Mouse (Mus musculus) hindbrain, postnatal 0 days (tissue): ENCODE results near the gene H2-Aa. TPM values are rescaled to one million over a fixed set of nuclear protein-coding genes. Genes with fewer than 3 reads are reported as not detected.
"Not testable (repeated sequence)": the region's sequence is repeated elsewhere in the genome, so short reads cannot be mapped to it uniquely, and the experiment has no call there.

Source experiments
- ATAC-seq: fragments of 200-750 bp; cut with Nextera tagmentation; 2 replicates; pipeline ENCODE4 v1.8.0; 2017; ENCODE audit warnings: mild to moderate bottlenecking, moderate TSS enrichment, moderate library complexity
- DNase-seq: peaks from one replicate; pipeline ENCODE4 v3.0.0-alpha.2; 2015; ENCODE audit warnings: low spot score
- H3K27ac ChIP-seq: fragments of 300-500 bp; sonication (generic); 2 replicates; pipeline ENCODE4 v1.5.1; 2014; ENCODE audit warnings: mild to moderate bottlenecking
- H3K27me3 ChIP-seq: fragments of 300-500 bp; sonication (generic); 2 replicates; pipeline ENCODE4 v1.6.1; 2014; ENCODE audit warnings: low read length, mixed read lengths; ENCODE audit not compliant: insufficient read depth
- H3K36me3 ChIP-seq: fragments of 300-500 bp; sonication (generic); 2 replicates; pipeline ENCODE4 v1.6.1; 2014; ENCODE audit warnings: low read length, mixed read lengths; ENCODE audit not compliant: insufficient read depth
- H3K4me1 ChIP-seq: fragments of 300-500 bp; sonication (generic); 2 replicates; pipeline ENCODE4 v1.6.1; 2014; ENCODE audit warnings: antibody characterized with exemption, low read length, mixed read lengths; ENCODE audit not compliant: insufficient read depth
- H3K4me2 ChIP-seq: fragments of 300-500 bp; sonication (generic); 2 replicates; pipeline ENCODE4 v1.6.1; 2014; ENCODE audit warnings: low read depth, mild to moderate bottlenecking, low read length, moderate library complexity, mixed read lengths
- H3K4me3 ChIP-seq: fragments of 300-500 bp; sonication (generic); 2 replicates; pipeline ENCODE4 v1.5.1; 2014; ENCODE audit warnings: low read length
- H3K9ac ChIP-seq: fragments of 300-500 bp; sonication (generic); replicated peaks from 2 replicates; pipeline ENCODE4 v1.6.1; 2014; ENCODE audit warnings: mild to moderate bottlenecking, low read length, moderate library complexity, mixed read lengths
- H3K9me3 ChIP-seq: fragments of 300-500 bp; sonication (generic); 2 replicates; pipeline ENCODE4 v1.6.1; 2016; ENCODE audit warnings: low read length, mixed read lengths
- CTCF ChIP-seq: IDR thresholded peaks from 2 replicates; pipeline ENCODE4 v1.5.1; 2016; ENCODE audit warnings: antibody characterized with exemption, control low read depth, low read depth
- WGBS: fragments of 180-500 bp; shearing (Covaris S2); extraction: QIAGEN DNeasy Blood & Tissue Kit; methylation state at CpG from one replicate; pipeline ENCODE4 v1.1.7; 2014; 5-methylcytosine and 5-hydroxymethylcytosine counted together
- polyA plus RNA-seq: library from polyadenylated mRNA; unstranded; fragments of >200 nt; fragmentation: Nextera tagmentation; extraction: Ambion mirVana; gene quantifications from 2 replicates; pipeline ENCODE4 v1.2.1, GENCODE M21; 2015
- total RNA-seq: library from RNA; depleted of rRNA; stranded (reverse); fragments of >200 nt; gene quantifications from 2 replicates; pipeline ENCODE4 v1.2.3, GENCODE M21; 2014

H2-Aa gene
- total and polyA plus RNA-seq, 2 experiments from 2014 or later = 1.3 to 1.4 TPM

DNA sequence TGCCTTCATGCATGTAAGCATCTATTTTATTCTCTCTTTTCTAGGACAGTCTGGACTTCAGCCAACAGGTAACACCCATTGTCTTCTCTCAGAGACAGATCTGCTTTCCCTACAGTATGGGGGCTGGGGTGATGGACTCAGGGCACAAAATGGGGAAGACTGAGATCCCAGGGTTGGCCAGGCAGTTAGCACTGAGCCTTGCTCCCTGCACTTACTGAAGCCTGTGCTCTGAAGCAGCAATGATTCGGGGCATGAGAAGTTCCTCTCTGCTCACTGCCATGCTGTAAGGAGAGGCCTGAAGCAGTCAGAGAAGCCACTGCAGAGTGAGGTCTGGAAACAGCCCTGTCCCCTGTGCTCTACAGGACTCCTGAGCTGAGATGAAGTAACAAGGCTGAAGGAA lies 27.9 kb upstream of the H2-Aa start:
- H3K4me3 ChIP-seq = no peak overlapping the region
- WGBS = 58% methylated on average over 1 of the region's 1 CpGs
- H3K4me1 ChIP-seq = no peaks in the 10 kb centered on the region
- no peak overlapping the region for H3K4me2 ChIP-seq
- H3K9ac ChIP-seq = no peak overlapping the region
- H3K27ac ChIP-seq = no peak overlapping the region
- DNase-seq = no peak
- no peaks in the 10 kb centered on the region for H3K9me3 ChIP-seq
- no peaks in the 10 kb centered on the region for H3K36me3 ChIP-seq
- ATAC-seq = no peak
- no peak for TF ChIP-seq CTCF
- H3K27me3 ChIP-seq = no peaks in the 10 kb centered on the region

- H3K9ac ChIP-seq = no peak overlapping the region
- DNase-seq (no peak), ATAC-seq (no peak)
- peaks cover 1% of the 10 kb centered on the region; the same call in 1 of the 2 replicates for H3K4me1 ChIP-seq
- no peak overlapping the region for H3K4me3 ChIP-seq
- no peaks in the 10 kb centered on the region for H3K36me3 ChIP-seq
- TF ChIP-seq CTCF = no peak
- H3K27ac ChIP-seq = no peak overlapping the region
- no peak overlapping the region for H3K4me2 ChIP-seq
- H3K9me3 ChIP-seq = no peaks in the 10 kb centered on the region
- 65% methylated on average over 9 of the region's 9 CpGs for WGBS
- H3K27me3 ChIP-seq = no peaks in the 10 kb centered on the region
These were observed 26.7 kb upstream of the H2-Aa start for GRCm38 (mm10) chr17:34314286-34314685.

GRCm38 (mm10) chr17:34313393-34313792 lies 25.8 kb upstream of the H2-Aa start:
- H3K4me3 ChIP-seq = no peak overlapping the region
- peak; percentile 93 for TF ChIP-seq CTCF
- H3K27ac ChIP-seq = no peak overlapping the region
- H3K27me3 ChIP-seq = no peaks in the 10 kb centered on the region
- H3K4me2 ChIP-seq = no peak overlapping the region
- ATAC-seq (peak; percentile 78), DNase-seq (peak; percentile 84)
- 33% methylated on average over 3 of the region's 3 CpGs for WGBS
- H3K4me1 ChIP-seq = peaks cover 4% of the 10 kb centered on the region; the same call in 1 of the 2 replicates
- no peaks in the 10 kb centered on the region for H3K9me3 ChIP-seq
- no peak overlapping the region for H3K9ac ChIP-seq
- H3K36me3 ChIP-seq = no peaks in the 10 kb centered on the region

- Histone ChIP-seq H3K9me3 (no peaks in the 10 kb centered on the region), H3K9ac (no peak overlapping the region), H3K27me3 (no peaks in the 10 kb centered on the region), H3K36me3 (no peaks in the 10 kb centered on the region), H3K4me1 (peaks cover 4% of the 10 kb centered on the region; the same call in 1 of the 2 replicates), H3K4me2 (no peak overlapping the region), H3K27ac (no peak overlapping the region), H3K4me3 (no peak overlapping the region)
- no peak for DNase-seq
- ATAC-seq = no peak
- TF ChIP-seq CTCF = no peak
- WGBS = 88% methylated on average over 1 of the region's 1 CpGs
These were observed 24.6 kb upstream of the H2-Aa start for GRCm38 (mm10) chr17:34312185-34312584.

- H3K9me3 ChIP-seq, H3K4me3 ChIP-seq, ATAC-seq, H3K4me1 ChIP-seq, H3K9ac ChIP-seq, H3K4me2 ChIP-seq, H3K36me3 ChIP-seq, H3K27ac ChIP-seq, H3K27me3 ChIP-seq, DNase-seq: not testable (repeated sequence)
- 89% methylated on average over 3 of the region's 3 CpGs for WGBS
These were observed 22.9 kb upstream of the H2-Aa start for GRCm38 (mm10) chr17:34310526-34310925.

GRCm38 (mm10) chr17:34309683-34310385 lies 22.2 kb upstream of the H2-Aa start:
- H3K9me3 ChIP-seq = no peaks in the 10 kb centered on the region
- H3K9ac ChIP-seq = peak overlapping the region; percentile 63
- peak; percentile 74 for DNase-seq
- peaks cover 4% of the 10 kb centered on the region; the same call in 1 of the 2 replicates for H3K4me1 ChIP-seq
- no peaks in the 10 kb centered on the region for H3K36me3 ChIP-seq
- H3K27me3 ChIP-seq = no peaks in the 10 kb centered on the region
- 27% methylated on average over 38 of the region's 38 CpGs for WGBS
- H3K27ac ChIP-seq = peak overlapping the region; percentile 45; the same call in 1 of the 2 replicates
- H3K4me2 ChIP-seq = peak overlapping the region; percentile 74
- no peak for TF ChIP-seq CTCF
- H3K4me3 ChIP-seq = peak overlapping the region; percentile 52
- peak; percentile 76 for ATAC-seq

- H3K27ac ChIP-seq = peak overlapping the region; percentile 41; the same call in 1 of the 2 replicates
- H3K9ac ChIP-seq = peak overlapping the region; percentile 63
These were observed 21.6 kb upstream of the H2-Aa start for GRCm38 (mm10) chr17:34309225-34309624.

More at GRCm38 (mm10) chr17:34309225-34309624, 21.6 kb upstream of the H2-Aa start:
- H3K4me2 ChIP-seq = peak overlapping the region; percentile 74
- TF ChIP-seq CTCF = no peak
- no peaks in the 10 kb centered on the region for H3K27me3 ChIP-seq
- no peaks in the 10 kb centered on the region for H3K36me3 ChIP-seq
- peaks cover 4% of the 10 kb centered on the region; the same call in 1 of the 2 replicates for H3K4me1 ChIP-seq
- ATAC-seq (no peak), DNase-seq (no peak)
- no peaks in the 10 kb centered on the region for H3K9me3 ChIP-seq
- WGBS = 28% methylated on average over 10 of the region's 10 CpGs
- peak overlapping the region; percentile 52 for H3K4me3 ChIP-seq
